Mouse (Mus musculus): Measurements from ENCODE around the gene Ano5. TPM values are rescaled to one million over a fixed set of nuclear protein-coding genes. Genes with fewer than 3 reads are reported as not detected.

Ano5 gene
- polyA plus RNA-seq (2012; ENCODE audit: low replicate concordance): not detected in 2 replicates

DNA sequence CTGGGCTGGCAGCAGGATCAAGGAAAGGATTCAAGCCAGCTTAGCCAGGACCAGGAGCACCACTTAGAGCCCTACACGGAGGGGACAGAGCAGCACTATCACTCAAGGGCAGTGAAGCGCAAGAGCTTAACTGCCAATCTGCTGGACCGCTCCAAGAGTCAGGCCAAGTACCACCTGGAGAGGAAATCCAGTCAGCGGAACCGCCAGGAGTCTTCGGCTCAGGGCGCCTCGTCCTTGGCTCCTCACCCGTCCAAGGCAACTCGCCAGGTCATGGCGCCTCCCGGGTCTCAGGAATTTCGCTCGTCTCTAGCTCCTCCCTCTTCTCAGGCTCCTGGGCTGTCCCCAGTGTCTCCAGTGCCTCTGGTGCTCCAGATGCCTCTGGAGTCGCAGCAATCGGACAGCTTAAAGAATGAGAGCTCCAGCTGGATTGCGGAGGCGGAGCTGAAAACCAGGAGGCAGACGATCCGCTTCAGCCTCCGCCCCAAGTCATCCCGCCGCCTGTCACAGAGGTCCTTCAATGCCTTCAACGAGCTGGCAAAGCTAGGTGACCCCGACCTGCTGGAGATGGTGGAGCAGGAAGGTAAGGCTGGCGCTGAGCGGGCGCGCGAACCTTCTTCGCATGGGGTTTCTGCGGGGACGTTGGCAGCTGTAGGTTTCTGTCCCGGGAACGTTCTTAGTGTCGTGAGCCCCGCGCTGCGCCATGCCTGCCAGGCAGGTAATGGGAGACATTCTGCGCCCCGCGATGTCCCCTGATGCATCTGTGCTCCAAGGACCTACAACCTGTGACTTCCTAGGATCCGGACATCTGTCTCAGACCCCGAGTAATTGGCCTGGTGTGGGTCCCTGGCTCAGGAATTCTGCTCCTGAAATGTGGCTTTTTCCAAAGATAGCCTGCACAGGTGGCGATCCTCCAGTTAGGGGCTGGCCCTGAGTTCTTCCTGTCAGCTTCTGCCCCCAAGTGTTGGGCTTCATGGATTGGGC lies at the start of gene Ano5:
Gene Ano5 (plus strand): TSS at position 359 of the 981 bp plus-strand sequence.

DNA sequence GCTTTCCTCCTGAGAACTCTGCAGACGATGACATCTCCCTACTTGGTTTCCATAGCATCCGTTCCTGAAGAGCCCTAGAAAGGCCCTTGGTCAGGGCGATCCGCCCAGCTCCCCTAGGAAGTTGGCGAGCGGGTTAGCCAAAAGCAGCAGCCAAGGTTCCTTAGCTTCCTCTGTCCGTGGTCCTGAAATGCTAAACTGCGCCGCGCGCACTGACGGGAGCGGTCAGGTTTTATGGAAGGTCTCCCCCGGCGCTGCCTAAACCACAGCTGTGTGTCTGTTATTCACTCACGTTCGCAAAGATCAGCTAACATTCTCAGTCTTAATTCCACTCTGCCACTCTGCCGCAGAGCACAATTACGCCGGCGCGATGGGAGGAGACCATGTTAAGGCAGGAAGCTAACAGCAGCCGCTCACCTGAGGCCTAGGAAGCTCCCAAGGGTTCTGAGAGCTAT lies 110.9 kb downstream of the Ano5 start, which contains the start of gene Slc17a6:
Gene Slc17a6 (plus strand): TSS at position 313 of the 452 bp plus-strand sequence.

Other genes with a start within 250 kb of the Ano5 start
- not detected in 2 replicates for gene Slc17a6, start 111.0 kb downstream of the Ano5 start, polyA plus RNA-seq (2012; ENCODE audit: low replicate concordance)